Mouse (Mus musculus) small intestine, adult 2 months (tissue): ENCODE measurements at regions not wholly inside any gene's neighbourhood (a gene's known extent, or its start where the extent isn't known, plus 50 kb on each side); places are given as distances from the start of the nearest gene placed in this dataset.

Source experiments
- CTCF ChIP-seq: fragments of 200-500 bp; IDR thresholded peaks from 2 replicates; pipeline ENCODE4 v1.5.1; 2012; ENCODE audit warnings: low read depth, mild to moderate bottlenecking, control low read depth, inconsistent platforms, low read length, moderate library complexity, mixed read lengths; ENCODE audit not compliant: insufficient replicate concordance, insufficient read length; ENCODE audit errors: extremely low read depth
- POLR2A ChIP-seq: fragments of 200-500 bp; IDR thresholded peaks from 2 replicates; pipeline ENCODE4 v1.6.1; 2012; ENCODE audit warnings: low read depth, mild to moderate bottlenecking, control low read depth, inconsistent platforms, low read length, moderate library complexity

GRCm38 (mm10) chr2:167809256-167809655 lies 119.6 kb upstream of the Tmem189 start:
- TF ChIP-seq CTCF (no peak), POLR2A (no peak)
